Mouse (Mus musculus) liver, embryonic 14.5 days (tissue): ENCODE measurements at regions not wholly inside any gene's neighbourhood (a gene's known extent, or its start where the extent isn't known, plus 50 kb on each side); places are given as distances from the start of the nearest gene placed in this dataset.

Experiments
- ATAC-seq: fragments of 200-750 bp; cut with Nextera tagmentation; 2 replicates; pipeline ENCODE4 v1.8.0; 2017; ENCODE audit warnings: moderate number of reproducible peaks, mild to moderate bottlenecking, moderate library complexity; ENCODE audit not compliant: insufficient read depth
- DNase-seq, 3 experiments: peaks; one replicate each; pipeline ENCODE4 v3.0.0-alpha.2; 2012 to 2013; ENCODE audit warnings: low read depth in 3 of 3, low spot score in 3 of 3
- H3K27ac ChIP-seq: fragments of 300-500 bp; sonication (generic); 2 replicates; pipeline ENCODE4 v1.5.1; 2014; ENCODE audit warnings: moderate library complexity, mild to moderate bottlenecking, control low read depth, inconsistent platforms
- H3K27me3 ChIP-seq: fragments of 300-500 bp; sonication (generic); 2 replicates; pipeline ENCODE4 v1.6.1; 2014; ENCODE audit warnings: mild to moderate bottlenecking, low read length, moderate library complexity; ENCODE audit not compliant: control insufficient read depth, insufficient read depth
- H3K36me3 ChIP-seq: fragments of 300-500 bp; sonication (generic); replicated peaks from 2 replicates; pipeline ENCODE4 v1.6.1; 2014; ENCODE audit warnings: low read depth; ENCODE audit not compliant: control insufficient read depth, insufficient read depth
- H3K4me1 ChIP-seq, 2 experiments: fragments of 200-500 bp in 1 of 2; fragments of 300-500 bp in 1 of 2; sonication (generic) in 1 of 2; replicated peaks; 2 replicates each; pipeline ENCODE4 v1.6.1; 2012 to 2014; ENCODE audit warnings: antibody characterized with exemption in 1 of 2, inconsistent platforms in 1 of 2, low read length in 1 of 2; ENCODE audit not compliant: control insufficient read depth in 2 of 2, insufficient read depth in 2 of 2
- H3K4me2 ChIP-seq: fragments of 300-500 bp; sonication (generic); 2 replicates; pipeline ENCODE4 v1.6.1; 2014; ENCODE audit warnings: low read depth, mild to moderate bottlenecking, control low read depth, moderate library complexity
- H3K4me3 ChIP-seq, 2 experiments: fragments of 200-500 bp in 1 of 2; fragments of 300-500 bp in 1 of 2; sonication (generic) in 1 of 2; 2 replicates each; pipeline ENCODE4 v1.5.1; 2012 to 2014; ENCODE audit warnings: low read depth in 2 of 2, low read length in 2 of 2, mild to moderate bottlenecking in 2 of 2, control low read depth in 1 of 2, inconsistent platforms in 1 of 2, moderate library complexity in 1 of 2; ENCODE audit not compliant: insufficient read depth in 1 of 2
- H3K9ac ChIP-seq: fragments of 300-500 bp; sonication (generic); replicated peaks from 2 replicates; pipeline ENCODE4 v1.6.1; 2014; ENCODE audit warnings: mild to moderate bottlenecking, control low read depth, moderate library complexity
- H3K9me3 ChIP-seq: fragments of 300-500 bp; sonication (generic); 2 replicates; pipeline ENCODE4 v1.6.1; 2016; ENCODE audit warnings: low read length, mixed read lengths; ENCODE audit not compliant: control insufficient read depth
- CTCF ChIP-seq: IDR thresholded peaks from 2 replicates; pipeline ENCODE4 v1.5.1; 2016; ENCODE audit warnings: antibody characterized with exemption, low read depth, control low read depth
- EP300 ChIP-seq: IDR thresholded peaks from 2 replicates; pipeline ENCODE4 v1.6.1; 2016; ENCODE audit warnings: antibody characterized with exemption, low read depth
- WGBS: fragments of 180-500 bp; shearing (Covaris S2); extraction: QIAGEN DNeasy Blood & Tissue Kit; methylation state at CpG from one replicate; pipeline ENCODE4 v1.1.7; 2014; ENCODE audit not compliant: insufficient replicate concordance; 5-methylcytosine and 5-hydroxymethylcytosine counted together

DNA sequence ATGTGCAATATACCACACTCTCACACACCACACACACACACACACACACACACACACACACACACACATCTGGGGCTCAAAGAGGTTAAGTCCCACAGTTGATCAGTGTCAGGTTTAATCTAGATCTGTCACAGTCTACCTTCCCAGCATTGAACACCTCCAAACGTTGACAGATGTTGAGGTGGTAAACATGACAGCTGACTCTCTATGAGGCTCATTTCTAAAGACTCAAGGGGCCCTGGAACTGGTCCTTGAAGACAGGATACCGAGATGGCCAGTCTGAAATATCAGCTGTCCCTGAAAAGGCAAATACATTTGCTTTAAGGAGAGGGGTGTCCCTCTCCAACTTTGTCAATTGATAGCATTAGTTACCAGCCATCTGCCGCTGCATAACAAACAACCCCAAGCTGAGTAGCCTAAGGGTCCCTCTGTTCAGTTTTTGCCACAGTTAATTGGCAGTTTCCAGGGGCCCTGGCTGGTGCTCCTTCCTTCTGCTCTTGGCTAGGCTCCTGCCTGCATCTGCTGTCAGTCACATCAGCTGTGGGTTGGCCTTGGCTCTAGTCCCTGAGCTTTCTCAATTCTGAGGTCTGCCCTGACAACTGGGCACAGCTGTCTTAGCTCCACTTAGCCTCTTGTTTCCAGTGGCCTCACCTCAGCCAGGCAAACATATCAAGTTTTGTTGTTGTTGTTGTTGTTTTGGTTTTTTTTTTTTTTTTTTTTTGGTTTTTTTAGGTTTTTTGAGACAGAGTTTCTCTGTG, 73.5 kb upstream of the Ctnnb1 start:
- no peak for ATAC-seq
- 42% methylated on average over 3 of the region's 3 CpGs for WGBS

DNA sequence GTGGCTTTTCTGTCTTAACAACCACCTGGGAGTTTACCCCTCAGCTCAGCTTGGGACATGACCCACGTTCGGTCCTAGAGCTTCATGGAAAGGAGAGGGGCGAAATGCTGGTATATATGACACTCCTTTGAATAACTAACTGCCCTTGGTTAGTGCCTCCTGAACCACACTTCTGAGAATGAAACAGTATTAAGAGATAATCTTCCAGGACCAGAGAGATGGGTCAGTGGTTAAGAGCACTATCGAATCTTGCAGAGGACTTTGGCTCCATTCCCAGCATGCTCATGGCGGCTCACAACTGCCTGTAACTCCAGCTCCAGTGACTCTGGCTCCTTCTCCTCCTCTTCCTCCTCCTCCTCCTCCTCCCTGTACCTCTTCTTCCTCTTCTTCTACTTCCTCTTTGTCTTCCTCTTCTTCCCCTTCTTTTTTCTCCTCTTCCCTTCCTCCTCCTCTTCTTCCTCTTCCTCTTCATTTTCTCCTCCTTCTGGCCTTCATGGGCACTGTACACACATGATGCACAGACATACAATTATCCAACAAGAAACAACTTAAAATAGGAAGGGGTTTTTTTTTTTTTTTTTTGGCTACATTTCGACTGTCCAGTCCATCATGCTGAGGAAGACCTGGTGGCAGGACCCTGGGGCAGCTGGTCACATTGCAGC, 71.0 kb upstream of the Ctnnb1 start:
- Histone ChIP-seq H3K9me3 (no peaks in the 10 kb centered on the region), H3K27ac (no peak overlapping the region), H3K4me1 (no peaks in the 10 kb centered on the region), H3K36me3 (no peaks in the 10 kb centered on the region), H3K9ac (no peak overlapping the region), H3K4me3 (no peak overlapping the region), H3K27me3 (no peaks in the 10 kb centered on the region), H3K4me2 (no peak overlapping the region)
- no peak for TF ChIP-seq CTCF
- no peak for TF ChIP-seq EP300
- ATAC-seq (no peak), DNase-seq (no peak)
- 39% methylated on average over 6 of the region's 6 CpGs for WGBS

More for the DNA sequence above, 73.5 kb upstream of the Ctnnb1 start:
- Histone ChIP-seq H3K27ac (no peak overlapping the region), H3K36me3 (no peaks in the 10 kb centered on the region), H3K27me3 (no peaks in the 10 kb centered on the region), H3K9me3 (no peaks in the 10 kb centered on the region), H3K4me3 (no peak overlapping the region), H3K9ac (no peak overlapping the region), H3K4me1 (no peaks in the 10 kb centered on the region), H3K4me2 (no peak overlapping the region)
- DNase-seq, result no peak
- TF ChIP-seq EP300 (no peak), CTCF (no peak)

DNA sequence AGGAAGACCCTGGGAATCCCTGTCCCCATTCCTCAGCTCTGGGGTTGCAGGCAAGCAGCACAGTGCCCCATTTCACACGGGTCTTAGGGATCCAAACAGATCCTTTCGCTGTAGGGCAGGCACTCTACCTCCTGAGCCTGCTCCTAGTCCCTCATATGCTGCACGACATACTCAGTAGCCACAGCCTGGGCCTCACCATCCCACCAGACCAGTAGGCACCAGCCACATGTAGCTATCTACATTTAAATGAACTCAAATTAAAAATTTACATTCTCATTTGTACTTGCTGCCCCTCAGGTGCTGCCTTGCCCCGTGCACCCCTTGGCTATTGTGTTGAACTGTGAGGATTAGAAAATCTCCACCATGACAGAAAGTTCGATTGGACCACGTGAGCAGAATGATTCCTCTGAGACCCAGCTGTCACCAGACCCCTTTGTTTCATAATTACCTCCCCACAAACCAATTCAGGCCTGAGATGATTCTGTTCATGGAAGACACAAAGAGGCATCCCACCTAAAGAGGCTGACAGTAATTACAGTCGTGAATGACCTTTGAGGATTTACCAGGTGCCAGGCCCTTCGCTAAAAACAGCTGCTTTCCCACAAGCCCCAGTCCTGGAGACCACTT, 67.9 kb upstream of the Ctnnb1 start:
- no peak overlapping the region for H3K4me2 ChIP-seq
- H3K4me1 ChIP-seq, result no peaks in the 10 kb centered on the region
- H3K27me3 ChIP-seq, result no peaks in the 10 kb centered on the region
- no peak overlapping the region for H3K4me3 ChIP-seq
- TF ChIP-seq CTCF, result no peak
- TF ChIP-seq EP300, result no peak
- no peak for ATAC-seq
- DNase-seq, result no peak
- no peak overlapping the region for H3K27ac ChIP-seq
- H3K9me3 ChIP-seq, result no peaks in the 10 kb centered on the region
- H3K36me3 ChIP-seq, result no peaks in the 10 kb centered on the region
- WGBS, result 59% methylated on average over 8 of the region's 8 CpGs
- no peak overlapping the region for H3K9ac ChIP-seq

DNA sequence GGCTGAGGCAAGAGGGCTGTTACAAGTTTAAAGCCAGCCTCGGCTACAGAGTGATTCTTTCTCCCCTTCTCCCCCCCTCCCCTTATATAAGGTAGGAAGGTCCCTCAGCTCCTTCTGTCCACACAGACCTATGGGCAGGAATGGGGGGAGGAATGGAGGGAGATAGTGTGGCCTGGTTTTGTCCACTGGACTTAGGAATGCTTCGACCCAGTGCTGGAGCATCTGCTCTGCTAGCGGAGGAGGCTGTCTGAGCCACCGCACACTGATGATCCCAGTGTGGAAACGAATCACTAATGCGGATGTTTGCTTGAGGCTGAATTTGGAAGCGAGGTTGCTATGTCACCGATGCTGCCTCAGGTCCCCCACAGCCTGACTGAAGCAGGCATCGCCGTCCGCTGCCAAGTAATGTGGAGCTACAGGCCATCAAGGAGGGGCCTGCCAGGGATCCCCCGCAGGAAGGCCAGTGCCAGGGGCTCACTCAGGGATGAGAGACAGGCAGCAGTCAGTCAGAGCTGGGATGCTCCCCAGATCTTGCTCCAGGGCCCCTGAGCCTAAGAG, 67.1 kb upstream of the Ctnnb1 start:
- Histone ChIP-seq H3K9me3 (no peaks in the 10 kb centered on the region), H3K4me1 (no peaks in the 10 kb centered on the region), H3K27ac (no peak overlapping the region), H3K4me3 (no peak overlapping the region), H3K4me2 (no peak overlapping the region), H3K27me3 (no peaks in the 10 kb centered on the region), H3K9ac (no peak overlapping the region), H3K36me3 (no peaks in the 10 kb centered on the region)
- ATAC-seq (no peak), DNase-seq (no peak)
- TF ChIP-seq CTCF, result no peak
- no peak for TF ChIP-seq EP300
- WGBS, result 70% methylated on average over 12 of the region's 12 CpGs

DNA sequence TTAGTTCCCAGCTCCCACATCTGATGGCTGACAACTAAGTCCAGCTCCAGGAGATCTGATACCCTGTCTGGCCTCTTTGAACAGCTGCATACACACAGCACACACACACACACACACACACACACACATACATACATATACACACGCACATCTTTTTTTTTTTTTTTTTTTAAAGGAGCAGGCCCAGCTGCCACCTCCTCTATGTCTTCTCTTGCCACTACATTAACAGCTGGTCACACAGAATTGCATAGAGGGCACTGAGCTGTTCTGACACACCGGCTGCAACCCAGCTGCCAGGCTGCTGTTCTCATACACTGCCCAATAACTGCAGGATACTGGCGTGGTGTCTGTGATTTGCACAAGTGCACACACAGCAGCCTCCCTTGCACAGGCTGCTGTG, 64.6 kb upstream of the Ctnnb1 start:
- ATAC-seq, result no peak
- H3K36me3 ChIP-seq, result no peaks in the 10 kb centered on the region

More for the DNA sequence above, 64.6 kb upstream of the Ctnnb1 start:
- TF ChIP-seq CTCF (no peak), EP300 (no peak)
- Histone ChIP-seq H3K9me3 (no peaks in the 10 kb centered on the region), H3K27me3 (no peaks in the 10 kb centered on the region), H3K27ac (no peak overlapping the region), H3K4me2 (no peak overlapping the region), H3K4me1 (no peaks in the 10 kb centered on the region), H3K9ac (no peak overlapping the region), H3K4me3 (no peak overlapping the region)
- WGBS, result 53% methylated on average over 3 of the region's 3 CpGs
- DNase-seq, result no peak
